Mouse (Mus musculus) left cerebral cortex, adult 9 months (tissue): ENCODE results near the gene Nav2.

Experiments
- DNase-seq, 2 experiments: peaks; one replicate each; pipeline ENCODE4 v3.0.0; 2022; ENCODE audit warnings: low spot score in 2 of 2

The Nav2 gene

GRCm38 (mm10) chr7:49248333-49249086, 340.0 kb downstream of the Nav2 start:
- DNase-seq = peak in 1 of 2 experiments; percentile 71

GRCm38 (mm10) chr7:49249462-49249861, 340.9 kb downstream of the Nav2 start:
- no peak for DNase-seq

GRCm38 (mm10) chr7:49249996-49250395, 341.5 kb downstream of the Nav2 start:
- DNase-seq = peak in 1 of 2 experiments; percentile 94

GRCm38 (mm10) chr7:49250581-49251307, 342.2 kb downstream of the Nav2 start:
- no peak for DNase-seq

GRCm38 (mm10) chr7:49251308-49251638, 342.8 kb downstream of the Nav2 start:
- DNase-seq = no peak

GRCm38 (mm10) chr7:49252444-49252843, 343.9 kb downstream of the Nav2 start:
- no peak for DNase-seq

- peak in 1 of 2 experiments; percentile 13 for DNase-seq
Measured at GRCm38 (mm10) chr7:49252902-49253301, 344.4 kb downstream of the Nav2 start.

GRCm38 (mm10) chr7:49255053-49255452, 346.5 kb downstream of the Nav2 start:
- DNase-seq = peak in 1 of 2 experiments; percentile 14

GRCm38 (mm10) chr7:49257234-49257906, 348.9 kb downstream of the Nav2 start:
- DNase-seq = peak in 1 of 2 experiments; percentile 7

- DNase-seq = peak in 1 of 2 experiments; percentile 65
Measured at GRCm38 (mm10) chr7:49258088-49258487, 349.6 kb downstream of the Nav2 start.

- DNase-seq = no peak
Measured at GRCm38 (mm10) chr7:49261941-49262511, 353.5 kb downstream of the Nav2 start.

GRCm38 (mm10) chr7:49266422-49266821, 357.9 kb downstream of the Nav2 start:
- DNase-seq = no peak

GRCm38 (mm10) chr7:49267621-49268325, 359.3 kb downstream of the Nav2 start:
- peak; percentile 65 to 85 for DNase-seq

GRCm38 (mm10) chr7:49268401-49268921, 359.9 kb downstream of the Nav2 start:
- DNase-seq = no peak

GRCm38 (mm10) chr7:49270855-49271254, 362.3 kb downstream of the Nav2 start:
- no peak for DNase-seq

GRCm38 (mm10) chr7:49272445-49273439, 364.2 kb downstream of the Nav2 start:
- peak; percentile 62 to 88 for DNase-seq

GRCm38 (mm10) chr7:49273907-49274656, 365.6 kb downstream of the Nav2 start:
- DNase-seq = no peak

GRCm38 (mm10) chr7:49274676-49275075, 366.2 kb downstream of the Nav2 start:
- DNase-seq = no peak

GRCm38 (mm10) chr7:49276163-49276562, 367.6 kb downstream of the Nav2 start:
- DNase-seq = no peak
